Comparison of ENCODE assay signal across 18 mouse cellular contexts in genomic region chr1:133162046-133162445, GRCm38 (mm10). TPM values are rescaled to one million over a fixed set of nuclear protein-coding genes. Genes with fewer than 3 reads are reported as not detected.
A peak's percentile ranks its signal among the peaks of the same experiment; 100 is the strongest.
DNase-seq lines count a peak whose midpoint lies in the region; ATAC-seq and TF ChIP-seq lines count a peak whose summit lies in the region.
"Had no signal": no experiment of that assay in that cellular context is flagged by ENCODE, and none has a peak within 500 bp of the region (broad histone marks: within the 10 kb centered on the region; RNA-seq: fewer than 3 reads in every experiment).

No protein-coding gene starts in this region.

- ATAC-seq in forebrain, embryonic 13.5 days: no peak
- ATAC-seq in hindbrain, embryonic 11.5 days (ENCODE audit: low FRiP score): no peak
- ATAC-seq: CD4-positive, CD25-positive, alpha-beta regulatory T cell, adult 4 months had no signal

- H3K36me3 ChIP-seq in MEL (ENCODE audit: control insufficient read depth in 1 of 2, insufficient read depth in 2 of 2, low read length in 2 of 2): peaks cover 0 to 24% of the 10 kb centered on the region in 2 experiments; a peak in 2 of 4 replicates
- H3K36me3 ChIP-seq in kidney, adult 2 months (ENCODE audit: control insufficient read depth, insufficient read depth, low read length): no peaks in the 10 kb centered on the region
- no peaks in the 10 kb centered on the region for H3K36me3 ChIP-seq in forebrain, embryonic 13.5 days (ENCODE audit: poor library complexity, severe bottlenecking)
- no peaks in the 10 kb centered on the region for H3K36me3 ChIP-seq in hindbrain, embryonic 11.5 days (ENCODE audit: control insufficient read depth, insufficient read depth, low read length)
- H3K36me3 ChIP-seq: G1E; hindbrain, embryonic 13.5 days; liver, embryonic 15.5 days; neural tube, embryonic 12.5 days had no signal

- H3K4me2 ChIP-seq in forebrain, embryonic 13.5 days: no peak overlapping the region
- H3K4me2 ChIP-seq in hindbrain, embryonic 11.5 days (replicated peaks; ENCODE audit: low read depth, low read length): no peak overlapping the region
- H3K4me2 ChIP-seq: hindbrain, embryonic 13.5 days; liver, embryonic 15.5 days; neural tube, embryonic 12.5 days had no signal

- DNase-seq in MEL (ENCODE audit: low read depth, low spot score): peak; percentile 69
- DNase-seq in brain, adult 2 months (ENCODE audit: low read depth, low spot score): peak; percentile 16
- DNase-seq in kidney, adult 2 months: peak; percentile 65
- peak; percentile 55 to 80 for DNase-seq in kidney, postnatal 25 days
- no peak for DNase-seq in c-Kit-positive CD71-positive TER-119-positive erythroid progenitor cells, embryonic 14.5 days (ENCODE audit: low spot score)
- DNase-seq in hindbrain, embryonic 11.5 days (ENCODE audit: low spot score): no peak
- DNase-seq: cerebellum, postnatal 14 days; gastrocnemius, postnatal 14 days; lung, postnatal 10 days; thymus, adult 18-20 months had no signal

- H3K27ac ChIP-seq in MEL (ENCODE audit: control insufficient read depth, low read depth, low read length): peak overlapping the region; percentile 43
- H3K27ac ChIP-seq in kidney, adult 2 months (ENCODE audit: insufficient read depth, low read depth, low read length): peak overlapping the region; percentile 1; the same call in 1 of the 2 replicates
- H3K27ac ChIP-seq in forebrain, embryonic 13.5 days: no peak overlapping the region
- no peak overlapping the region for H3K27ac ChIP-seq in hindbrain, embryonic 11.5 days (ENCODE audit: low read depth, low read length)
- H3K27ac ChIP-seq: hindbrain, embryonic 13.5 days; liver, embryonic 15.5 days; neural tube, embryonic 12.5 days had no signal

- 72% methylated on average over 10 of the region's 10 CpGs for WGBS in kidney, adult 2 months
- WGBS in forebrain, embryonic 13.5 days: 71% methylated on average over 10 of the region's 10 CpGs
- 74% methylated on average over 10 of the region's 10 CpGs for WGBS in hindbrain, embryonic 11.5 days

- peak; percentile 21 to 71; a peak in 3 of 4 replicates for TF ChIP-seq EP300 in MEL (IDR thresholded peaks at IDR 0.05; ENCODE audit: low read depth in 1 of 2, low read length in 2 of 2)

- H3K9ac ChIP-seq in MEL (ENCODE audit: control insufficient read depth, low read depth, low read length, poor library complexity, severe bottlenecking): peak overlapping the region; percentile 78
- H3K9ac ChIP-seq in forebrain, embryonic 13.5 days: no peak overlapping the region
- no peak overlapping the region for H3K9ac ChIP-seq in hindbrain, embryonic 11.5 days (ENCODE audit: low read depth, low read length)
- H3K9ac ChIP-seq: hindbrain, embryonic 13.5 days; liver, embryonic 15.5 days; neural tube, embryonic 12.5 days had no signal

- H3K4me1 ChIP-seq in MEL (ENCODE audit: control insufficient read depth in 1 of 2, insufficient read depth in 2 of 2, low read length in 2 of 2): peaks cover 21 to 42% of the 10 kb centered on the region in 2 experiments
- no peaks in the 10 kb centered on the region for H3K4me1 ChIP-seq in kidney, adult 2 months (ENCODE audit: control insufficient read depth, insufficient read depth, low read length)
- peaks cover 26% of the 10 kb centered on the region for H3K4me1 ChIP-seq in forebrain, embryonic 13.5 days
- H3K4me1 ChIP-seq in hindbrain, embryonic 11.5 days (replicated peaks; ENCODE audit: control insufficient read depth, insufficient read depth, low read length): peaks cover 3% of the 10 kb centered on the region

- TF ChIP-seq RAD21 in MEL (IDR thresholded peaks at IDR 0.05; ENCODE audit: low read depth, low read length): no peak

- TF ChIP-seq POLR2A in MEL (IDR thresholded peaks at IDR 0.05; ENCODE audit: control insufficient read depth in 1 of 2, insufficient read depth in 1 of 2, low read depth in 1 of 2, low read length in 2 of 2, poor library complexity in 1 of 2): no peak
- no peak for TF ChIP-seq POLR2A in kidney, adult 2 months (IDR thresholded peaks at IDR 0.05; ENCODE audit: low read depth, low read length)

- H3K27me3 ChIP-seq in MEL (ENCODE audit: control insufficient read depth in 1 of 2, insufficient read depth in 2 of 2, low read length in 2 of 2): no peaks in the 10 kb centered on the region
- H3K27me3 ChIP-seq in kidney, adult 2 months (replicated peaks; ENCODE audit: control insufficient read depth, insufficient read depth, low read length): no peaks in the 10 kb centered on the region
- H3K27me3 ChIP-seq in forebrain, embryonic 13.5 days: peaks cover 63% of the 10 kb centered on the region
- H3K27me3 ChIP-seq in hindbrain, embryonic 11.5 days (ENCODE audit: control insufficient read depth, insufficient read depth, low read length): peaks cover 33% of the 10 kb centered on the region

- peaks cover 3% of the 10 kb centered on the region; the same call in 1 of the 2 replicates for H3K79me2 ChIP-seq in MEL (ENCODE audit: control insufficient read depth, insufficient read depth, low read length, poor library complexity)

- TF ChIP-seq CTCF in MEL (IDR thresholded peaks at IDR 0.05 in 2 of 3, conservative IDR thresholded peaks at IDR 0.05 in 1 of 3; ENCODE audit: control insufficient read depth in 1 of 3, insufficient read depth in 1 of 3, low read depth in 2 of 3, low read length in 3 of 3, poor library complexity in 1 of 3, severe bottlenecking in 1 of 3): no peak
- TF ChIP-seq CTCF in kidney, adult 2 months (conservative IDR thresholded peaks at IDR 0.05; ENCODE audit: insufficient read depth, insufficient read length, low read depth, low read length): no peak

- peak overlapping the region; percentile 68 to 81 for H3K4me3 ChIP-seq in MEL (ENCODE audit: control insufficient read depth in 1 of 2, insufficient read depth in 1 of 2, low read depth in 2 of 2, low read length in 2 of 2)
- H3K4me3 ChIP-seq in kidney, adult 2 months (ENCODE audit: insufficient read depth, low read depth, low read length): no peak overlapping the region
- no peak overlapping the region for H3K4me3 ChIP-seq in forebrain, embryonic 13.5 days
- no peak overlapping the region for H3K4me3 ChIP-seq in hindbrain, embryonic 11.5 days (ENCODE audit: low read depth, low read length)
- H3K4me3 ChIP-seq: erythroblast, embryonic 14.5 days; hindbrain, embryonic 13.5 days; liver, embryonic 15.5 days; megakaryocyte, embryonic 14.5 days; neural tube, embryonic 12.5 days had no signal

- no peaks in the 10 kb centered on the region for H3K9me3 ChIP-seq in MEL (replicated peaks; ENCODE audit: insufficient read depth, low read length)
- H3K9me3 ChIP-seq in forebrain, embryonic 13.5 days (replicated peaks): no peaks in the 10 kb centered on the region
- H3K9me3 ChIP-seq in hindbrain, embryonic 11.5 days (ENCODE audit: control insufficient read depth, low read length): no peaks in the 10 kb centered on the region
- H3K9me3 ChIP-seq: G1E; hindbrain, embryonic 13.5 days; liver, embryonic 15.5 days; megakaryocyte, embryonic 14.5 days; neural tube, embryonic 12.5 days had no signal

TF ChIP-seq in MEL, 35 proteins besides CTCF, POLR2A, EP300 and RAD21:
- no peak for TF ChIP-seq JUND (IDR thresholded peaks at IDR 0.05; ENCODE audit: low read depth, low read length)
- peak; percentile 64 for TF ChIP-seq ETS1 (IDR thresholded peaks at IDR 0.05; ENCODE audit: low read depth, low read length)
- TF ChIP-seq SIN3A (IDR thresholded peaks at IDR 0.05; ENCODE audit: low read length): 0 out of 2 replicates have a peak, but pooled peaks have one; percentile 4
- TF ChIP-seq MYB (IDR thresholded peaks at IDR 0.05; ENCODE audit: low read depth, low read length): peak; percentile 55
- TF ChIP-seq ZNF384 (IDR thresholded peaks at IDR 0.05; ENCODE audit: low read depth, low read length): no peak
- TF ChIP-seq MAX (IDR thresholded peaks at IDR 0.05; ENCODE audit: low read length): no peak; the same call in 1 of the 2 replicates
- TF ChIP-seq MXI1 (IDR thresholded peaks at IDR 0.05; ENCODE audit: low read depth, low read length): peak; percentile 78
- TF ChIP-seq GATA1 (IDR thresholded peaks at IDR 0.05; ENCODE audit: low read depth, low read length): peak; percentile 48; the same call in 1 of the 2 replicates
- TF ChIP-seq TCF12 (IDR thresholded peaks at IDR 0.05; ENCODE audit: low read depth, low read length): peak; percentile 58; the same call in 1 of the 2 replicates
- TF ChIP-seq BHLHE40 (IDR thresholded peaks at IDR 0.05; ENCODE audit: borderline replicate concordance, low read depth, low read length): no peak
- 0 out of 2 replicates have a peak, but pooled peaks have one; percentile 14 for TF ChIP-seq TBP (IDR thresholded peaks at IDR 0.05; ENCODE audit: low read depth, low read length)
- TF ChIP-seq USF1 (IDR thresholded peaks at IDR 0.05; ENCODE audit: low read depth, low read length): peak; percentile 50; the same call in 1 of the 2 replicates
- TF ChIP-seq CHD2 (IDR thresholded peaks at IDR 0.05; ENCODE audit: low read length): no peak
- no peak for TF ChIP-seq ZC3H11A (IDR thresholded peaks at IDR 0.05; ENCODE audit: low read depth, low read length)
- no peak for TF ChIP-seq ZKSCAN1 (IDR thresholded peaks at IDR 0.05; ENCODE audit: low read depth, low read length)
- TF ChIP-seq MAFK (IDR thresholded peaks at IDR 0.05; ENCODE audit: borderline replicate concordance, low read depth, low read length): no peak
- no peak for TF ChIP-seq ZMIZ1 (IDR thresholded peaks at IDR 0.05; ENCODE audit: low read depth, low read length)
- TF ChIP-seq NRF1 (IDR thresholded peaks at IDR 0.05; ENCODE audit: insufficient read depth, low read depth, low read length, poor library complexity, severe bottlenecking): no peak

RNA-seq across cellular contexts. Expression of gene Plekha6, which starts 2.0 kb away (rescaled TPM):
- 11.8 and 14.5 TPM in 2 replicates for total RNA-seq in MEL (2012; rRNA removed)
- polyA plus RNA-seq in MEL (2012; ENCODE audit: insufficient read depth in 1 of 2, insufficient read length in 2 of 2, low read depth in 1 of 2, low replicate concordance in 2 of 2, missing spikeins in 1 of 2): 10 to 100 TPM in 1 of 2 experiments, not detected in 1; 28.5 TPM
- polyA plus RNA-seq in kidney, adult 2 months (2012; rRNA removed): 91.4 and 98.1 TPM in 2 replicates
- polyA plus RNA-seq in forebrain, embryonic 13.5 days (2015; fragmentation: Nextera tagmentation; extraction: Ambion mirVana): 13.5 and 14.9 TPM in 2 replicates
- 14.6 and 22.1 TPM in 2 replicates for polyA plus RNA-seq in hindbrain, embryonic 11.5 days (2014; fragmentation: Nextera tagmentation; extraction: Ambion mirVana)
- polyA plus RNA-seq: CD4-positive, CD25-positive, alpha-beta regulatory T cell, adult 4 months had no signal

RNA-seq across cellular contexts. Expression of gene Ppp1r15b, which starts 31.1 kb away (rescaled TPM):
- 53.1 and 60.9 TPM in 2 replicates for total RNA-seq in MEL (2012; rRNA removed)
- polyA plus RNA-seq in MEL (2012; ENCODE audit: insufficient read depth in 1 of 2, insufficient read length in 2 of 2, low read depth in 1 of 2, low replicate concordance in 2 of 2, missing spikeins in 1 of 2): 10 to 100 TPM in 1 of 2 experiments, not detected in 1; 56.3 TPM
- polyA plus RNA-seq in kidney, adult 2 months (2012; rRNA removed): 22.2 and 23.9 TPM in 2 replicates
- 34.8 and 38.6 TPM in 2 replicates for polyA plus RNA-seq in forebrain, embryonic 13.5 days (2015; fragmentation: Nextera tagmentation; extraction: Ambion mirVana)
- 37.8 and 48.7 TPM in 2 replicates for polyA plus RNA-seq in hindbrain, embryonic 11.5 days (2014; fragmentation: Nextera tagmentation; extraction: Ambion mirVana)

Comparison
In these comparisons a context has a peak if more than half of its experiments do, and no peak if none do; other contexts are left out.
1. DNase-seq: peak in MEL (single experiment), brain, adult 2 months (single experiment), kidney, adult 2 months (single experiment) and kidney, postnatal 25 days (2 of 2); none in c-Kit-positive CD71-positive TER-119-positive erythroid progenitor cells, embryonic 14.5 days (single experiment) and hindbrain, embryonic 11.5 days (single experiment).
2. H3K27ac ChIP-seq: peak in MEL (single experiment) and kidney, adult 2 months (single experiment); none in forebrain, embryonic 13.5 days (single experiment) and hindbrain, embryonic 11.5 days (single experiment).
3. H3K4me3 ChIP-seq: peak in MEL (2 of 2); none in kidney, adult 2 months (single experiment), forebrain, embryonic 13.5 days (single experiment) and hindbrain, embryonic 11.5 days (single experiment).